Mouse (Mus musculus) CH12.LX (cell line): ENCODE results near the gene Soga1. TPM values are rescaled to one million over a fixed set of nuclear protein-coding genes. Genes with fewer than 3 reads are reported as not detected.

Experiments used
- DNase-seq: peaks from one replicate; pipeline ENCODE4 v3.0.0-alpha.2; 2013; ENCODE audit errors: extremely low read depth
- H3K27ac ChIP-seq: 2 replicates; pipeline ENCODE4 v1.5.1; 2012; ENCODE audit warnings: low read depth, mild to moderate bottlenecking, control low read depth, moderate library complexity; ENCODE audit not compliant: insufficient read depth
- H3K27me3 ChIP-seq: replicated peaks from 2 replicates; pipeline ENCODE3; 2012; ENCODE audit warnings: inconsistent platforms
- H3K36me3 ChIP-seq, 2 experiments: replicated peaks in 1 of 2; 2 replicates each; pipeline versions ENCODE3 to v1.6.1; 2012; ENCODE audit warnings: inconsistent platforms in 1 of 2, low read length in 1 of 2, mild to moderate bottlenecking in 1 of 2, mixed read lengths in 1 of 2, moderate library complexity in 1 of 2; ENCODE audit not compliant: control insufficient read depth in 1 of 2, insufficient read depth in 1 of 2
- H3K4me1 ChIP-seq, 2 experiments: 2 replicates each; pipeline ENCODE4 v1.6.1; 2012; ENCODE audit warnings: inconsistent platforms in 1 of 2, moderate library complexity in 1 of 2; ENCODE audit not compliant: insufficient read depth in 2 of 2, control insufficient read depth in 1 of 2
- H3K4me2 ChIP-seq: 2 replicates; pipeline ENCODE4 v1.6.1; 2012; ENCODE audit warnings: low read depth, mild to moderate bottlenecking, control low read depth; ENCODE audit not compliant: poor library complexity, insufficient read depth, severe bottlenecking
- H3K4me3 ChIP-seq, 3 experiments: fragments of 150-350 bp in 1 of 3; sonication (generic) in 1 of 3; replicated peaks in 1 of 3; 2 replicates each; pipeline versions ENCODE3 to v1.5.1; 2011 to 2012; ENCODE audit warnings: low read depth in 2 of 3, low read length in 2 of 3, mild to moderate bottlenecking in 2 of 3, moderate library complexity in 2 of 3, control low read depth in 1 of 3, improper control_type of control experiment in 1 of 3, inconsistent platforms in 1 of 3, mixed read lengths in 1 of 3; ENCODE audit not compliant: poor library complexity in 1 of 3
- H3K79me2 ChIP-seq: replicated peaks from 2 replicates; pipeline ENCODE4 v1.6.1; 2012; ENCODE audit warnings: mild to moderate bottlenecking, moderate library complexity; ENCODE audit not compliant: control insufficient read depth, poor library complexity, insufficient read depth, severe bottlenecking; ENCODE audit errors: extremely low read depth
- H3K9ac ChIP-seq: 2 replicates; pipeline ENCODE4 v1.6.1; 2012; ENCODE audit warnings: low read depth, mild to moderate bottlenecking, control low read depth, moderate library complexity; ENCODE audit not compliant: insufficient read depth
- H3K9me3 ChIP-seq: replicated peaks from 2 replicates; pipeline ENCODE3; 2012; ENCODE audit warnings: low read length, inconsistent platforms, mixed read lengths
- CHD1 ChIP-seq: IDR thresholded peaks from 2 replicates; pipeline ENCODE4 v1.6.1; 2012; ENCODE audit warnings: low read depth, low read length, improper control_type of control experiment, inconsistent platforms
- ELF1 ChIP-seq: IDR thresholded peaks from 2 replicates; pipeline ENCODE4 v1.6.1; 2014; ENCODE audit warnings: low read depth, mild to moderate bottlenecking, inconsistent platforms, low read length, improper control_type of control experiment
- EP300 ChIP-seq: IDR thresholded peaks from 2 replicates; pipeline ENCODE4 v1.6.1; 2011; ENCODE audit warnings: low read length, improper control_type of control experiment
- GABPA ChIP-seq: IDR thresholded peaks from 2 replicates; pipeline ENCODE4 v1.6.1; 2012; ENCODE audit warnings: low read depth, low read length, improper control_type of control experiment, inconsistent platforms; ENCODE audit not compliant: insufficient replicate concordance
- IRF4 ChIP-seq: IDR thresholded peaks from 2 replicates; pipeline ENCODE4 v1.6.1; 2014; ENCODE audit warnings: low read depth, mild to moderate bottlenecking, inconsistent platforms, low read length, improper control_type of control experiment
- NELFE ChIP-seq: IDR thresholded peaks from 2 replicates; pipeline ENCODE4 v1.6.1; 2011; ENCODE audit warnings: low read depth, low read length, improper control_type of control experiment
- PAX5 ChIP-seq: IDR thresholded peaks from 2 replicates; pipeline ENCODE4 v1.6.1; 2012; ENCODE audit warnings: low read length, inconsistent platforms, mixed read lengths
- POLR2A ChIP-seq: IDR thresholded peaks from 2 replicates; pipeline ENCODE4 v1.6.1; 2011; ENCODE audit warnings: low read depth, mild to moderate bottlenecking, improper control_type of control experiment, low read length
- POLR2AphosphoS2 ChIP-seq: IDR thresholded peaks from 2 replicates; pipeline ENCODE4 v1.6.1; 2011; ENCODE audit warnings: low read depth, low read length, improper control_type of control experiment
- SIN3A ChIP-seq: IDR thresholded peaks from 2 replicates; pipeline ENCODE4 v1.6.1; 2012; ENCODE audit warnings: low read length, improper control_type of control experiment, inconsistent platforms
- TCF12 ChIP-seq: IDR thresholded peaks from 2 replicates; pipeline ENCODE4 v1.6.1; 2014; ENCODE audit warnings: low read depth, mild to moderate bottlenecking, inconsistent platforms, low read length, improper control_type of control experiment
- ZKSCAN1 ChIP-seq: IDR thresholded peaks from 2 replicates; pipeline ENCODE4 v1.6.1; 2012; ENCODE audit warnings: low read depth, inconsistent platforms, low read length, improper control_type of control experiment, borderline replicate concordance
- dilution Hi-C: fragments of 300-500 bp; cut with MboI; formaldehyde crosslinking; loops from 2 replicates; pipeline ENCODE4 v1.14.3; 2020; ENCODE audit warnings: low sequenced_read_pairs; ENCODE audit not compliant: extremely low pct_unique_long_range_greater_than_20kb, extremely low pct_ligation_motif_present
- in situ Hi-C: fragments of 300-500 bp; cut with MboI; formaldehyde crosslinking; loops from 3 replicates; pipeline ENCODE4 v1.14.3; 2019; ENCODE audit warnings: low sequenced_read_pairs, low pct_ligation_motif_present, low pct_unique_long_range_greater_than_20kb, mixed read lengths
- polyA plus RNA-seq: library from polyadenylated mRNA; unstranded; fragments of >175 nt; gene quantifications from 2 replicates; pipeline ENCODE4 v1.2.1, GENCODE M21; 2012; ENCODE audit warnings: low read depth; ENCODE audit not compliant: insufficient read length
- total RNA-seq, 2 experiments: library from RNA; depleted of rRNA; stranded (reverse); fragments of 300-350 nt in 1 of 2; fragments of >200 nt in 1 of 2; gene quantifications; 2 replicates each; pipeline ENCODE4 v1.2.3; 2012 to 2014

Soga1 gene
- total and polyA plus RNA-seq, 3 experiments, result 0.39 to 2.0 (median 2.0) TPM

DNA sequence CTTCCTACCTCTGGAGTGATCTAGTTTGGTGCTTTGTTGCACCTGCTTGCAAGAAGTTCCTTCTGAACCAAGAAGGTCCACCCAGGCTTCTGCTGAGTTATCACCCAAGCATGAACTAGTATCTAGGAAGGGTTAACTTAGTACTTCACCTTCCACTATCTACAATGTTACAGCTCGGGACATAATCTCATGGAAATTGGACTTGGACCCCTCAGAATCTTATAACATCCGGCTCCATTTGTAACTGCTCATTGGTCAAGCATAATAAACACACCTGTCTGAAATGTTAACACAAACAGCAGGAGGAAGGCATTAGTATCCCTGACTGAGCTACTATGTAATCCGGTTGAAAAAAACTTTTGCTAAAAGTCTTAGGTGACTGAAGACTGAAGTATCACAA, 48.3 kb upstream of the Soga1 start:
- no peaks in the 10 kb centered on the region for H3K9me3 ChIP-seq
- no peak for DNase-seq
- H3K4me3 ChIP-seq, result no peak overlapping the region
- H3K36me3 ChIP-seq, result peaks cover 27 to 49% of the 10 kb centered on the region in 2 experiments
- dilution Hi-C loops, result no loop called here
- TF ChIP-seq SIN3A (no peak), POLR2A (no peak), POLR2AphosphoS2 (no peak), IRF4 (no peak), GABPA (no peak)
- TF ChIP-seq, all 38 proteins: peak for 0
- in situ Hi-C loops, result loop anchor here (10.0 to 25.0 kb wide), 2 partner anchors 157 to 435 kb away; partner anchors contain the start of genes Blcap and Nnat
- no peak overlapping the region for H3K27ac ChIP-seq
- no peak overlapping the region for H3K9ac ChIP-seq
- H3K27me3 ChIP-seq, result no peaks in the 10 kb centered on the region
- peaks cover 11% of the 10 kb centered on the region for H3K79me2 ChIP-seq
- H3K4me2 ChIP-seq, result no peak overlapping the region
- H3K4me1 ChIP-seq, result peaks cover 3 to 30% of the 10 kb centered on the region in 2 experiments; a peak in 3 of 4 replicates

DNA sequence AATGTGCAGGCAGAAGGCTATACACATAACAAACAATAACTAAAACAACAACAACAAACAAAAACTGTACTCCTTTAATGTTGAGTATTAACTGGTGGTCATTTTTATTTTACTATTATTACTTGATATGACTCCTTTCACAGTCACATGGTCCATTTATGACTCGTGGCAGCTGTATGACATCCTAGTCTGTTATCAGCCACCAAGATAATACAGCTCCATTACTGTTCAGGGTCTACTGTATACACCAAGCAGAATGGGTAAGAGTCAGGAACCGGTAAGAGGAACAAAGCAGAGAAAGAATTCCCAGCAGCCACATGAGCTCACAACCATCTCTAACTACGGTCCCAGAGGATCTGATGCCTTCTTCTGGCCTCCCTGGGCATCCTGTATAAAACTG, 46.2 kb upstream of the Soga1 start:
- DNase-seq, result no peak
- Histone ChIP-seq H3K9me3 (no peaks in the 10 kb centered on the region), H3K36me3 (peaks cover 40 to 69% of the 10 kb centered on the region in 2 experiments), H3K9ac (no peak overlapping the region), H3K27me3 (no peaks in the 10 kb centered on the region), H3K27ac (no peak overlapping the region), H3K79me2 (no peaks in the 10 kb centered on the region; the same call in 1 of the 2 replicates), H3K4me1 (peaks cover 0 to 22% of the 10 kb centered on the region in 2 experiments; a peak in 2 of 4 replicates), H3K4me2 (no peak overlapping the region), H3K4me3 (no peak overlapping the region)
- dilution Hi-C loops (no loop called here), in situ Hi-C loops (loop anchor here (10.0 to 25.0 kb wide), 2 partner anchors 160 to 437 kb away; partner anchors contain the start of genes Blcap and Nnat)
- no peak for TF ChIP-seq SIN3A

DNA sequence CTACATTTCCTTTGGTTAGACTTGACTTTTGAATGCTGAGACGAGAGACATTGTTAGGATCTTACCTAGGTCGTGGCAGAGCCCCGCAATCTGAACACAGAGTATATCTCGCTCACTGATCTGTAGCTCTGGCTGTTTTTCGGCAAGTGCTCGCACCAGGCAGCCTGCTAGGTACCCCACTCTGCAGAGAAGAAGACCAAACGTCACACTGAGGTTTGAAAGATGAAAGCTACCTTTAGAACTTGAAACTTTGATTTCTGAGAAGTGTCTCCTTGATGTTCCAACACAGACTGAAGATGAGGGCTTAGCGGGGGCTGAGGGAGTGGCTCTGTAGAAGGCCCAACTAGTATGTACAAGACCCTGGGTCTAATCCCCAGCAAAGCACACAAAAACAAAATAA, 42.7 kb upstream of the Soga1 start:
- no peak for DNase-seq
- Histone ChIP-seq H3K4me3 (no peak overlapping the region), H3K9me3 (no peaks in the 10 kb centered on the region), H3K27ac (no peak overlapping the region), H3K79me2 (no peaks in the 10 kb centered on the region), H3K36me3 (peaks cover 56 to 86% of the 10 kb centered on the region in 2 experiments), H3K4me1 (peaks cover 0 to 4% of the 10 kb centered on the region in 2 experiments; a peak in 1 of 4 replicates), H3K9ac (no peak overlapping the region), H3K27me3 (no peaks in the 10 kb centered on the region), H3K4me2 (no peak overlapping the region)
- dilution Hi-C loops (no loop called here), in situ Hi-C loops (loop anchor here (10.0 kb wide), 1 partner anchor 163 kb away; no protein-coding TSS in a partner anchor)
- TF ChIP-seq ELF1 (no peak), PAX5 (no peak), SIN3A (no peak), CHD1 (no peak), ZKSCAN1 (no peak), TCF12 (no peak), NELFE (no peak), EP300 (no peak)
